Mouse (Mus musculus): ENCODE results near the gene Gdpgp1. TPM values are rescaled to one million over a fixed set of nuclear protein-coding genes. Genes with fewer than 3 reads are reported as not detected.

Gene Gdpgp1
- polyA plus RNA-seq, 1 experiment = 3.2 TPM

GRCm38 (mm10) chr7:80241661-80242060 lies 9.0 kb downstream of the Gdpgp1 start:
- Histone ChIP-seq H3K4me3 (replicated peaks; ENCODE audit: extremely low read depth, low read depth, low read length) (no peak overlapping the region), H3K4me1 (ENCODE audit: control insufficient read depth, insufficient read depth, low read length) (no peaks in the 10 kb centered on the region)
- WGBS = 47% methylated on average over 4 of the region's 4 CpGs
- no peak for DNase-seq
- TF ChIP-seq CTCF (IDR thresholded peaks at IDR 0.05; ENCODE audit: insufficient read depth, low read length) (no peak), POLR2A (IDR thresholded peaks at IDR 0.05; ENCODE audit: borderline replicate concordance, extremely low read depth, low read depth, low read length) (no peak)

- no peak for TF ChIP-seq POLR2A (IDR thresholded peaks at IDR 0.05; ENCODE audit: borderline replicate concordance, extremely low read depth, low read depth, low read length)
- TF ChIP-seq CTCF (IDR thresholded peaks at IDR 0.05; ENCODE audit: insufficient read depth, low read length) = no peak
- Histone ChIP-seq H3K4me3 (replicated peaks; ENCODE audit: extremely low read depth, low read depth, low read length) (no peak overlapping the region), H3K4me1 (ENCODE audit: control insufficient read depth, insufficient read depth, low read length) (no peaks in the 10 kb centered on the region)
- no peak for DNase-seq
- WGBS = 87% methylated on average over 4 of the region's 4 CpGs
Observed at GRCm38 (mm10) chr7:80244851-80245250, 12.2 kb downstream of the Gdpgp1 start.

- WGBS = under 1% methylated on average over 48 of the region's 48 CpGs
- peak; percentile 95 for DNase-seq
- Histone ChIP-seq H3K4me3 (replicated peaks; ENCODE audit: extremely low read depth, low read depth, low read length) (peak within 1 kb of the TSS; percentile 69), H3K4me1 (ENCODE audit: control insufficient read depth, insufficient read depth, low read length) (no peaks in the 10 kb centered on the region)
- TF ChIP-seq CTCF (IDR thresholded peaks at IDR 0.05; ENCODE audit: insufficient read depth, low read length) (no peak), POLR2A (IDR thresholded peaks at IDR 0.05; ENCODE audit: borderline replicate concordance, extremely low read depth, low read depth, low read length) (peak; percentile 35; the same call in 1 of the 2 replicates)
Observed at GRCm38 (mm10) chr7:80246148-80246721, 13.6 kb downstream of the Gdpgp1 start, which contains the start of gene Ttll13. Gene Ttll13 (plus strand): TSS chr7:80246376.

GRCm38 (mm10) chr7:80246859-80247258 lies 14.2 kb downstream of the Gdpgp1 start:
- DNase-seq = no peak
- Histone ChIP-seq H3K4me1 (ENCODE audit: control insufficient read depth, insufficient read depth, low read length) (no peaks in the 10 kb centered on the region), H3K4me3 (replicated peaks; ENCODE audit: extremely low read depth, low read depth, low read length) (no peak overlapping the region)
- WGBS = 26% methylated on average over 7 of the region's 7 CpGs
- TF ChIP-seq POLR2A (IDR thresholded peaks at IDR 0.05; ENCODE audit: borderline replicate concordance, extremely low read depth, low read depth, low read length) (no peak), CTCF (IDR thresholded peaks at IDR 0.05; ENCODE audit: insufficient read depth, low read length) (no peak)

- Histone ChIP-seq H3K4me3 (replicated peaks; ENCODE audit: extremely low read depth, low read depth, low read length) (no peak overlapping the region), H3K4me1 (ENCODE audit: control insufficient read depth, insufficient read depth, low read length) (no peaks in the 10 kb centered on the region)
- WGBS = 78% methylated on average over 7 of the region's 7 CpGs
- DNase-seq = no peak
- TF ChIP-seq POLR2A (IDR thresholded peaks at IDR 0.05; ENCODE audit: borderline replicate concordance, extremely low read depth, low read depth, low read length) = no peak
Observed at GRCm38 (mm10) chr7:80252437-80252836, 19.8 kb downstream of the Gdpgp1 start.

- 83% methylated on average over 11 of the region's 11 CpGs for WGBS
- Histone ChIP-seq H3K4me1 (ENCODE audit: control insufficient read depth, insufficient read depth, low read length) (no peaks in the 10 kb centered on the region), H3K4me3 (replicated peaks; ENCODE audit: extremely low read depth, low read depth, low read length) (no peak overlapping the region)
- DNase-seq = no peak
- TF ChIP-seq POLR2A (IDR thresholded peaks at IDR 0.05; ENCODE audit: borderline replicate concordance, extremely low read depth, low read depth, low read length) (no peak), CTCF (IDR thresholded peaks at IDR 0.05; ENCODE audit: insufficient read depth, low read length) (no peak)
Observed at GRCm38 (mm10) chr7:80252886-80253285, 20.2 kb downstream of the Gdpgp1 start.

GRCm38 (mm10) chr7:80255981-80256380 lies 23.3 kb downstream of the Gdpgp1 start:
- TF ChIP-seq POLR2A (IDR thresholded peaks at IDR 0.05; ENCODE audit: borderline replicate concordance, extremely low read depth, low read depth, low read length) = no peak
- no peak for TF ChIP-seq CTCF (IDR thresholded peaks at IDR 0.05; ENCODE audit: insufficient read depth, low read length)
- 77% methylated on average over 2 of the region's 2 CpGs for WGBS
- Histone ChIP-seq H3K4me3 (replicated peaks; ENCODE audit: extremely low read depth, low read depth, low read length) (no peak overlapping the region), H3K4me1 (ENCODE audit: control insufficient read depth, insufficient read depth, low read length) (no peaks in the 10 kb centered on the region)
- no peak for DNase-seq

- TF ChIP-seq CTCF (IDR thresholded peaks at IDR 0.05; ENCODE audit: insufficient read depth, low read length) (no peak), POLR2A (IDR thresholded peaks at IDR 0.05; ENCODE audit: borderline replicate concordance, extremely low read depth, low read depth, low read length) (no peak)
- 71% methylated on average over 2 of the region's 2 CpGs for WGBS
- H3K4me1 ChIP-seq (ENCODE audit: control insufficient read depth, insufficient read depth, low read length) = peaks cover 5% of the 10 kb centered on the region; the same call in 1 of the 2 replicates
- H3K4me3 ChIP-seq (replicated peaks; ENCODE audit: extremely low read depth, low read depth, low read length) = no peak overlapping the region
- no peak for DNase-seq
Observed at GRCm38 (mm10) chr7:80257706-80258105, 25.0 kb downstream of the Gdpgp1 start.

GRCm38 (mm10) chr7:80260625-80261371 lies 28.1 kb downstream of the Gdpgp1 start, which contains the start of gene Ngrn:
Gene Ngrn (plus strand): TSS chr7:80261215.
- 26% methylated on average over 40 of the region's 40 CpGs for WGBS
- Histone ChIP-seq H3K4me1 (ENCODE audit: control insufficient read depth, insufficient read depth, low read length) (peaks cover 5% of the 10 kb centered on the region; the same call in 1 of the 2 replicates), H3K4me3 (replicated peaks; ENCODE audit: extremely low read depth, low read depth, low read length) (peak within 1 kb of the TSS; percentile 91)
- DNase-seq = peak; percentile 81
- TF ChIP-seq POLR2A (IDR thresholded peaks at IDR 0.05; ENCODE audit: borderline replicate concordance, extremely low read depth, low read depth, low read length) (peak; percentile 94), CTCF (IDR thresholded peaks at IDR 0.05; ENCODE audit: insufficient read depth, low read length) (no peak)
